In the genomic region with DNA sequence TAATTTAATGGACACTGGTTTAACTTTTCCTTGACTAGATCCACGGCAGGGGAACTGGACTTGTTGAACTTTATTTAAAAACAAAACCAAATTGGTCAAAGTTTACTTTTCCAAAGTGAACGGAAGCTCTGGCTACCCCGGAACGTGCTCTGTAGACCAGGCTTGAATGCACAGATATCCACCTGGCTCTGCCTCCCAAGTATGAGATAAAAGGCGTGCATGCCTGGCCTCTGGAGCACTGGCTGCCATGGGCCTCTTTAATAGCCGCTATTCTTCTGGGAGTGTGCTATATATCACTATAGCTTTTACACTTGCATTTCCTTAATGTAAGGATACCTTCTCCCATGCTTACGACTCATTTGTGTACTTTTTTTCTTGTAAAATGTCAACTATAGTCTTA, we compare ENCODE assay signal across 20 mouse cellular contexts. TPM values are rescaled to one million over a fixed set of nuclear protein-coding genes. Genes with fewer than 3 reads are reported as not detected.
DNase-seq lines count a peak whose midpoint lies in the region; ATAC-seq and TF ChIP-seq lines count a peak whose summit lies in the region.
"Had no signal": no experiment of that assay in that cellular context is flagged by ENCODE, and none has a peak within 500 bp of the region (broad histone marks: within the 10 kb centered on the region; RNA-seq: fewer than 3 reads in every experiment).

No protein-coding gene starts in this region.

- H3K4me2 ChIP-seq in liver, postnatal 0 days (ENCODE audit: low read depth, low read length), result no peak overlapping the region
- peak overlapping the region; percentile 52 for H3K4me2 ChIP-seq in liver, embryonic 11.5 days
- peak overlapping the region; percentile 39 for H3K4me2 ChIP-seq in liver, embryonic 15.5 days
- H3K4me2 ChIP-seq in hindbrain, embryonic 12.5 days (replicated peaks), result no peak overlapping the region
- H3K4me2 ChIP-seq: embryonic facial prominence, embryonic 15.5 days; heart, embryonic 12.5 days had no signal

- WGBS in liver, postnatal 0 days (ENCODE audit: insufficient replicate concordance), result 44% methylated on average over 7 of the region's 7 CpGs
- 44% methylated on average over 7 of the region's 7 CpGs for WGBS in liver, embryonic 11.5 days
- 25% methylated on average over 7 of the region's 7 CpGs for WGBS in liver, embryonic 15.5 days (ENCODE audit: insufficient replicate concordance)
- WGBS in hindbrain, embryonic 12.5 days, result 87% methylated on average over 7 of the region's 7 CpGs

- DNase-seq in liver, result peak; percentile 50
- DNase-seq in liver, postnatal 0 days, result no peak
- DNase-seq in liver, embryonic 11.5 days (ENCODE audit: low spot score), result no peak
- no peak for DNase-seq in right cerebral cortex, postnatal 36 days (ENCODE audit: low spot score in 2 of 2)
- DNase-seq: adrenal gland, adult 8-10 months; adrenal gland, postnatal 36 days; cerebellum, adult 8-10 months; cerebellum, postnatal 14 days; embryo, embryonic 11 days; gastrocnemius, adult 2 months; gastrocnemius, postnatal 25 days had no signal

- H3K9me3 ChIP-seq in liver, postnatal 0 days (ENCODE audit: low read length), result no peaks in the 10 kb centered on the region
- H3K9me3 ChIP-seq in liver, embryonic 11.5 days (ENCODE audit: control insufficient read depth, low read length), result no peaks in the 10 kb centered on the region
- H3K9me3 ChIP-seq in liver, embryonic 15.5 days (replicated peaks), result no peaks in the 10 kb centered on the region
- H3K9me3 ChIP-seq in hindbrain, embryonic 12.5 days (replicated peaks), result no peaks in the 10 kb centered on the region
- H3K9me3 ChIP-seq: embryonic facial prominence, embryonic 15.5 days; forebrain, embryonic 10.5 days; heart, embryonic 12.5 days; hindbrain, embryonic 10.5 days had no signal

- no peak overlapping the region for H3K4me3 ChIP-seq in liver, postnatal 0 days (ENCODE audit: low read depth, low read length)
- no peak overlapping the region for H3K4me3 ChIP-seq in liver, embryonic 11.5 days (ENCODE audit: low read depth, low read length)
- no peak overlapping the region for H3K4me3 ChIP-seq in liver, embryonic 15.5 days (replicated peaks)
- no peak overlapping the region for H3K4me3 ChIP-seq in hindbrain, embryonic 12.5 days
- H3K4me3 ChIP-seq: embryonic facial prominence, embryonic 15.5 days; erythroblast, embryonic 14.5 days; forebrain, embryonic 10.5 days; gastrocnemius, adult 2 months; heart, embryonic 12.5 days; hindbrain, embryonic 10.5 days had no signal

- peaks cover 16% of the 10 kb centered on the region for H3K36me3 ChIP-seq in liver, postnatal 0 days (replicated peaks; ENCODE audit: insufficient read depth, low read length)
- H3K36me3 ChIP-seq in liver, embryonic 11.5 days (ENCODE audit: control insufficient read depth, insufficient read depth, low read length), result no peaks in the 10 kb centered on the region; the same call in 1 of the 2 replicates
- 0 out of 2 replicates have a peak, but pooled peaks cover 11% of the 10 kb centered on the region for H3K36me3 ChIP-seq in liver, embryonic 15.5 days (replicated peaks)
- 0 out of 2 replicates have a peak, but pooled peaks cover 7% of the 10 kb centered on the region for H3K36me3 ChIP-seq in hindbrain, embryonic 12.5 days

- no peaks in the 10 kb centered on the region for H3K27me3 ChIP-seq in liver, postnatal 0 days (ENCODE audit: insufficient read depth, low read length)
- H3K27me3 ChIP-seq in liver, embryonic 11.5 days (replicated peaks; ENCODE audit: control insufficient read depth, insufficient read depth, low read length), result no peaks in the 10 kb centered on the region
- no peaks in the 10 kb centered on the region for H3K27me3 ChIP-seq in liver, embryonic 15.5 days
- H3K27me3 ChIP-seq in hindbrain, embryonic 12.5 days, result no peaks in the 10 kb centered on the region
- H3K27me3 ChIP-seq: CH12.LX; embryonic facial prominence, embryonic 15.5 days; heart, embryonic 12.5 days had no signal

- TF ChIP-seq CTCF in liver, postnatal 0 days (IDR thresholded peaks at IDR 0.05; ENCODE audit: low read depth), result no peak

- no peak for TF ChIP-seq EP300 in liver, postnatal 0 days (IDR thresholded peaks at IDR 0.05; ENCODE audit: low read depth)

- no peak overlapping the region for H3K27ac ChIP-seq in liver, postnatal 0 days (ENCODE audit: low read depth)
- peak overlapping the region; percentile 84 for H3K27ac ChIP-seq in liver, embryonic 11.5 days (ENCODE audit: low read depth, low read length)
- H3K27ac ChIP-seq in liver, embryonic 15.5 days (replicated peaks), result peak overlapping the region; percentile 34; the same call in 1 of the 2 replicates
- no peak overlapping the region for H3K27ac ChIP-seq in hindbrain, embryonic 12.5 days
- H3K27ac ChIP-seq: embryonic facial prominence, embryonic 15.5 days; forebrain, embryonic 10.5 days; gastrocnemius, adult 2 months; hindbrain, embryonic 10.5 days had no signal

- ATAC-seq in liver, postnatal 0 days, result no peak
- ATAC-seq in liver, embryonic 11.5 days (replicated peaks; ENCODE audit: low FRiP score), result peak; percentile 83
- ATAC-seq in liver, embryonic 15.5 days (ENCODE audit: insufficient read depth), result peak; percentile 78
- ATAC-seq in hindbrain, embryonic 12.5 days (ENCODE audit: low FRiP score), result no peak
- ATAC-seq: forebrain, embryonic 14.5 days had no signal

- no peak overlapping the region for H3K9ac ChIP-seq in liver, postnatal 0 days (replicated peaks)
- no peak overlapping the region for H3K9ac ChIP-seq in liver, embryonic 11.5 days (ENCODE audit: low read depth, low read length)
- H3K9ac ChIP-seq in liver, embryonic 15.5 days, result no peak overlapping the region
- no peak overlapping the region for H3K9ac ChIP-seq in hindbrain, embryonic 12.5 days
- H3K9ac ChIP-seq: embryonic facial prominence, embryonic 15.5 days; heart, embryonic 12.5 days had no signal

- H3K4me1 ChIP-seq in liver, postnatal 0 days (ENCODE audit: insufficient read depth), result peaks cover 3% of the 10 kb centered on the region
- peaks cover 11% of the 10 kb centered on the region; the same call in 1 of the 2 replicates for H3K4me1 ChIP-seq in liver, embryonic 11.5 days (replicated peaks; ENCODE audit: control insufficient read depth, insufficient read depth, low read length)
- H3K4me1 ChIP-seq in liver, embryonic 15.5 days (replicated peaks), result peaks cover 33% of the 10 kb centered on the region
- no peaks in the 10 kb centered on the region for H3K4me1 ChIP-seq in hindbrain, embryonic 12.5 days
- H3K4me1 ChIP-seq: embryonic facial prominence, embryonic 15.5 days; forebrain, embryonic 10.5 days; hindbrain, embryonic 10.5 days had no signal

RNA-seq across cellular contexts. Expression of a gene that starts 43.5 kb away (rescaled TPM):
- polyA plus RNA-seq in liver, postnatal 0 days (2015; fragmentation: Nextera tagmentation; extraction: Ambion mirVana), result 10.0 and 12.9 TPM in 2 replicates
- 31.1 and 32.2 TPM in 2 replicates for polyA plus RNA-seq in liver, embryonic 11.5 days (2014; fragmentation: Nextera tagmentation; extraction: Ambion mirVana)
- polyA plus RNA-seq in liver, embryonic 15.5 days (2015; fragmentation: Nextera tagmentation; extraction: Ambion mirVana), result 9.6 and 11.4 TPM in 2 replicates
- 67.0 and 71.6 TPM in 2 replicates for polyA plus RNA-seq in hindbrain, embryonic 12.5 days (2016; fragmentation: Nextera tagmentation; extraction: Ambion mirVana)
- polyA plus RNA-seq: erythroblast, embryonic 14.5 days had no signal

Comparison
In these comparisons a context has a peak if more than half of its experiments do, and no peak if none do; other contexts are left out.
1. ATAC-seq: peak in liver, embryonic 11.5 days (single experiment) and liver, embryonic 15.5 days (single experiment); none in liver, postnatal 0 days (single experiment) and hindbrain, embryonic 12.5 days (single experiment).
2. H3K27ac ChIP-seq: peak in liver, embryonic 11.5 days (single experiment) and liver, embryonic 15.5 days (single experiment); none in liver, postnatal 0 days (single experiment) and hindbrain, embryonic 12.5 days (single experiment).
3. H3K4me2 ChIP-seq: peak in liver, embryonic 11.5 days (single experiment) and liver, embryonic 15.5 days (single experiment); none in liver, postnatal 0 days (single experiment) and hindbrain, embryonic 12.5 days (single experiment).